Mouse (Mus musculus): ENCODE data around the gene Olfr539.
"Not testable (repeated sequence)": the region's sequence is repeated elsewhere in the genome, so short reads cannot be mapped to it uniquely, and the experiment has no call there.

The Olfr539 gene

GRCm38 (mm10) chr7:140659630-140660029, at the start of gene Olfr539:
Olfr539 (plus strand) TSS chr7:140659930.
- in situ Hi-C loops (cut with MboI, MseI) = no loop called here

- in situ Hi-C loops (cut with MboI, MseI) = not testable (repeated sequence)
These were observed 31.1 kb upstream of the Olfr539 start, which contains the start of gene Olfr61 for GRCm38 (mm10) chr7:140628670-140629069. Olfr61 (plus strand) TSS chr7:140628970.

- in situ Hi-C loops (cut with MboI, MseI) = no loop called here
These were observed 29.2 kb upstream of the Olfr539 start for GRCm38 (mm10) chr7:140630559-140630958.

GRCm38 (mm10) chr7:140646152-140646551, 13.6 kb upstream of the Olfr539 start, which contains the start of gene Olfr53:
Olfr53 (plus strand) TSS chr7:140646452.
- in situ Hi-C loops (cut with MboI, MseI) = no loop called here

- in situ Hi-C loops (cut with MboI, MseI) = not testable (repeated sequence)
These were observed 11.0 kb downstream of the Olfr539 start for GRCm38 (mm10) chr7:140670693-140671092.

- in situ Hi-C loops (cut with MboI, MseI) = no loop called here
These were observed 16.1 kb downstream of the Olfr539 start for GRCm38 (mm10) chr7:140675863-140676262.

GRCm38 (mm10) chr7:140679591-140679990, 19.9 kb downstream of the Olfr539 start:
- in situ Hi-C loops (cut with MboI, MseI) = not testable (repeated sequence)

GRCm38 (mm10) chr7:140681651-140682050, 21.9 kb downstream of the Olfr539 start, which contains the start of gene Olfr45:
Olfr45 (plus strand) TSS chr7:140681951.
- in situ Hi-C loops (cut with MboI, MseI) = no loop called here

GRCm38 (mm10) chr7:140696967-140697366, 37.2 kb downstream of the Olfr539 start, which contains the start of gene Olfr541:
Olfr541 (plus strand) TSS chr7:140697267.
- in situ Hi-C loops (cut with MboI, MseI) = no loop called here

- in situ Hi-C loops (cut with MboI, MseI) = no loop called here
These were observed 46.6 kb downstream of the Olfr539 start for GRCm38 (mm10) chr7:140706348-140706747.

- in situ Hi-C loops (cut with MboI, MseI) = no loop called here
These were observed 48.0 kb downstream of the Olfr539 start for GRCm38 (mm10) chr7:140707536-140708284.

- in situ Hi-C loops (cut with MboI, MseI) = no loop called here
These were observed 57.7 kb downstream of the Olfr539 start for GRCm38 (mm10) chr7:140717155-140718055.

- in situ Hi-C loops (cut with MboI, MseI) = no loop called here
These were observed 61.4 kb downstream of the Olfr539 start for GRCm38 (mm10) chr7:140721095-140721494.

- in situ Hi-C loops (cut with MboI, MseI) = no loop called here
These were observed 65.8 kb downstream of the Olfr539 start for GRCm38 (mm10) chr7:140725558-140725957.

Measured in T-helper 2 cell (primary cell).